Mouse (Mus musculus) embryonic facial prominence, embryonic 12.5 days (tissue): ENCODE data around the gene Ppp4r1. TPM values are rescaled to one million over a fixed set of nuclear protein-coding genes. Genes with fewer than 3 reads are reported as not detected.

Experiments
- ATAC-seq: fragments of 200-750 bp; cut with Nextera tagmentation; 2 replicates; pipeline ENCODE4 v1.8.0; 2017; ENCODE audit not compliant: insufficient number of reproducible peaks, insufficient read depth, low FRiP score, low TSS enrichment
- H3K27ac ChIP-seq: fragments of 300-500 bp; sonication (generic); 2 replicates; pipeline ENCODE4 v1.5.1; 2016; ENCODE audit warnings: mild to moderate bottlenecking
- H3K27me3 ChIP-seq: fragments of 300-500 bp; sonication (generic); 2 replicates; pipeline ENCODE4 v1.6.1; 2016; ENCODE audit warnings: mild to moderate bottlenecking, moderate library complexity
- H3K36me3 ChIP-seq: fragments of 300-500 bp; sonication (generic); 2 replicates; pipeline ENCODE4 v1.6.1; 2016; ENCODE audit warnings: mild to moderate bottlenecking
- H3K4me1 ChIP-seq: fragments of 300-500 bp; sonication (generic); 2 replicates; pipeline ENCODE4 v1.6.1; 2016
- H3K4me2 ChIP-seq: fragments of 300-500 bp; sonication (generic); replicated peaks from 2 replicates; pipeline ENCODE4 v1.6.1; 2016; ENCODE audit warnings: mild to moderate bottlenecking, moderate library complexity
- H3K4me3 ChIP-seq: fragments of 300-500 bp; sonication (generic); 2 replicates; pipeline ENCODE4 v1.5.1; 2016; ENCODE audit warnings: mild to moderate bottlenecking
- H3K9ac ChIP-seq: fragments of 300-500 bp; sonication (generic); 2 replicates; pipeline ENCODE4 v1.6.1; 2016; ENCODE audit warnings: mild to moderate bottlenecking, moderate library complexity
- H3K9me3 ChIP-seq: fragments of 300-500 bp; sonication (generic); 2 replicates; pipeline ENCODE4 v1.6.1; 2016; ENCODE audit warnings: mild to moderate bottlenecking, moderate library complexity
- WGBS: fragments of 180-500 bp; shearing (Covaris S2); methylation state at CpG from one replicate; pipeline ENCODE4 v1.1.7; 2016; 5-methylcytosine and 5-hydroxymethylcytosine counted together
- polyA plus RNA-seq: library from polyadenylated mRNA; unstranded; fragments of >200 nt; fragmentation: Nextera tagmentation; extraction: Ambion mirVana; gene quantifications from 2 replicates; pipeline ENCODE4 v1.2.1, GENCODE M21; 2016

The Ppp4r1 gene
- polyA plus RNA-seq, 1 experiment from 2014 or later: 54.5 TPM

GRCm38 (mm10) chr17:65774439-65774838, 7.9 kb upstream of the Ppp4r1 start:
- Histone ChIP-seq H3K4me3 (no peak overlapping the region), H3K4me2 (no peak overlapping the region), H3K4me1 (peaks cover 22% of the 10 kb centered on the region), H3K9ac (no peak overlapping the region), H3K27me3 (no peaks in the 10 kb centered on the region), H3K27ac (no peak overlapping the region), H3K36me3 (no peaks in the 10 kb centered on the region), H3K9me3 (no peaks in the 10 kb centered on the region)
- 47% methylated on average over 7 of the region's 7 CpGs for WGBS
- ATAC-seq: no peak

- Histone ChIP-seq H3K9me3 (no peaks in the 10 kb centered on the region), H3K4me2 (no peak overlapping the region), H3K27me3 (no peaks in the 10 kb centered on the region), H3K4me1 (peaks cover 11% of the 10 kb centered on the region), H3K9ac (no peak overlapping the region), H3K4me3 (no peak overlapping the region), H3K27ac (no peak overlapping the region), H3K36me3 (no peaks in the 10 kb centered on the region)
- ATAC-seq: no peak
- 68% methylated on average over 1 of the region's 1 CpGs for WGBS
Observed at GRCm38 (mm10) chr17:65776228-65776627, 6.1 kb upstream of the Ppp4r1 start.

DNA sequence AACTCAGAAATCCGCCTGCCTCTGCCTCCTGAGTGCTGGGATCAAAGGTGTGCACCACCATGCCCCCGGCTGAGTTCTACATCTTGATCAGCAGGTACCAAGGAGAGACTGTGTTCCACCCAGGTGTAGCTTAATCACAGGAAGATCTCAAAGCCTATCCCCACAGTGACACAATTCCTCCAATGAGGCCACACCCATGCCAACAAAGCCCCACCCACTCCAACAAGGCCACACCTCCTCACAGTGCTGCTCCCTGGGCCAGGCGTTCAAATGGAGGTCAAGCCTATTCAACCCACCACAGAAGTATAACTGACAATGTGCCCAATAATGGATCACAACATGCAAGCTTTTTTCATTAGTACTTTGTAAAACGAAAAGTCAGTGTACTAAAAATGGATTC, 4.9 kb upstream of the Ppp4r1 start:
- no peak for ATAC-seq
- Histone ChIP-seq H3K27ac (no peak overlapping the region), H3K4me3 (no peak overlapping the region), H3K9ac (no peak overlapping the region), H3K27me3 (no peaks in the 10 kb centered on the region), H3K9me3 (no peaks in the 10 kb centered on the region), H3K4me1 (peaks cover 9% of the 10 kb centered on the region), H3K36me3 (no peaks in the 10 kb centered on the region), H3K4me2 (no peak overlapping the region)
- WGBS: 89% methylated on average over 4 of the region's 4 CpGs

GRCm38 (mm10) chr17:65780970-65781369, 1.4 kb upstream of the Ppp4r1 start:
- Histone ChIP-seq H3K9ac (no peak overlapping the region), H3K27ac (no peak overlapping the region), H3K4me2 (no peak overlapping the region), H3K4me1 (peaks cover 14% of the 10 kb centered on the region), H3K4me3 (no peak overlapping the region), H3K36me3 (peaks cover 8% of the 10 kb centered on the region; the same call in 1 of the 2 replicates), H3K9me3 (no peaks in the 10 kb centered on the region), H3K27me3 (no peaks in the 10 kb centered on the region)
- no peak for ATAC-seq
- WGBS: 88% methylated on average over 2 of the region's 2 CpGs

DNA sequence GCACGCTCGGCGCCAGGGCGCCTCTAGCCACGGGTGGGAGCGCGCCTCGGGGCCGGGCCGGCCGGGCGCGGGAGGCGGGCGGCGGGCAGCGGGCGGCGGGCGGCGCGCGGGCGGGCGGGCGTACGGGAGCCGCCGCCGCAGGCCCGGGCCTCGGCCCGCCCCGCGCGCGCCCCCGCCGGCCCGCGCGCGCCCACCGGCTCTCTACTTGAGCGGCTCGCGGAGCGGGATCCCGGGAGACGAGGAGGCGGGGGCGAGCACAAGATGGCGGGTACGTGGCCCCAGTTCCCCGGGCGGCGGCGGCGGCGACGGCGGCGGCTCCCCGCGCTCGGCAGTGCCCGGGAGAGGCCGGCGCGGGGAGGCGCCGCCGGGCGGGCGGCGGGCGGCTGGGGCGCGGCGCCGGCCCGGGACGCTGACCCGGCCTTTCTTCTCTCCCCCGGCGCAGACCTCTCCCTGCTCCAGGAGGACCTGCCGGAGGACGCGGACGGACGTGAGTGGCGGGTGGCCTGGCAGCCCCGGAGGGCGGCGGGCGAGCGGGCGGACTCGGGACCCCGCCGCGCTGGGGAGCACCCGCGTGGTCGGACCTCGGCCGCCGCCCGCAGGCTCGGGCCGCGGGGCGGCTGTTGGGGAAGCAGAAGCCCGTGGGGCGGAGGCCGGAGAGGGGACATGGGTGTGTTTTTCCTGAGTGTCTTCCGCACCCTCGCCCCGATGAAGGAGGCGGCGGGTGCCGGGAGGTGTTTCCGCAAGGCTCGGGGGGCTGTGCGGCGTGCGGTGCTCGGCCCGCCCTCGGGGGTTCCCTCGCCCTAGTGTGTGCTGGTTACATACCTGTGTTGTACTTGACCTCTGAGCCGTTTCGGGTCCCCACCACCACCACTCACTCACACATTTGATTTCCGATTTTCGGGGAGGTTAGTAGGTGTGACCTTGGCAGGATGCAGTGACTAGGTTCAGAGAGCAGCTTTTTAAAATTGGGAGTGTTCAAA, 1.1 kb downstream of the Ppp4r1 start:
- Histone ChIP-seq H3K36me3 (peaks cover 13% of the 10 kb centered on the region), H3K27me3 (no peaks in the 10 kb centered on the region), H3K9me3 (no peaks in the 10 kb centered on the region), H3K4me2 (peak overlapping the region; percentile 59), H3K9ac (peak overlapping the region; percentile 98), H3K4me1 (peaks cover 14% of the 10 kb centered on the region), H3K27ac (peak overlapping the region; percentile 99), H3K4me3 (peak overlapping the region; percentile 96)
- WGBS: under 1% methylated on average over 40 of the region's 135 CpGs
- ATAC-seq: peak; percentile 50

DNA sequence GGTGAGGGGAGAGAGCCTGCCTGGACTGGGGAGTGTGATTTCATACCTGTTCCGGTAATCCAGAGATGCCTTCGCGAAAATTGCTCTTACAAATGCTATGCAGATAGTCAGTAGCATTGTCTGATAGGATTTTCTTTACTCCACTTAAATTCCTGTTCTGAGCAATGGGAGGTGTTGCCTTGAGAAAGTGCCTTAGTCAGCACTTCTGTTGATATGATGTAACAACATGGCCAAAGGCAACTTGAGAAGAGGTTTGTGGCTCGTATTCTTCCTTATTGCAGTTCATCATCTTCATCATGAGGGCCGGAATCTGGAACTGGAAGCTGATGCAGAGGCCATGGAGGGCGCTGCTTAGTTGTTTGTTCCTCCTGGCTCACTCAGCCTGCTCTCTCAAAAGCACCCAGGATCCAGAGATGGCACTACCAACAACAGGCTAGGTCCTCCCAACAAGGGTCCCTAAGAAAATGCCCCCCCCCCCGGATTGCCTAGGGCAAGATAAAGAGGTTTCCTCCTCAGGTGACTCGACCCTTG, 2.3 kb downstream of the Ppp4r1 start:
- Histone ChIP-seq H3K9ac (no peak overlapping the region; the same call in 1 of the 2 replicates), H3K4me1 (peaks cover 14% of the 10 kb centered on the region), H3K9me3 (no peaks in the 10 kb centered on the region), H3K4me3 (peak overlapping the region; percentile 96), H3K36me3 (peaks cover 13% of the 10 kb centered on the region), H3K27me3 (no peaks in the 10 kb centered on the region), H3K27ac (0 out of 2 replicates have a peak overlapping the region, but pooled peaks have one; percentile 4), H3K4me2 (peak overlapping the region; percentile 59)
- ATAC-seq: no peak
- WGBS: 66% methylated on average over 8 of the region's 8 CpGs

DNA sequence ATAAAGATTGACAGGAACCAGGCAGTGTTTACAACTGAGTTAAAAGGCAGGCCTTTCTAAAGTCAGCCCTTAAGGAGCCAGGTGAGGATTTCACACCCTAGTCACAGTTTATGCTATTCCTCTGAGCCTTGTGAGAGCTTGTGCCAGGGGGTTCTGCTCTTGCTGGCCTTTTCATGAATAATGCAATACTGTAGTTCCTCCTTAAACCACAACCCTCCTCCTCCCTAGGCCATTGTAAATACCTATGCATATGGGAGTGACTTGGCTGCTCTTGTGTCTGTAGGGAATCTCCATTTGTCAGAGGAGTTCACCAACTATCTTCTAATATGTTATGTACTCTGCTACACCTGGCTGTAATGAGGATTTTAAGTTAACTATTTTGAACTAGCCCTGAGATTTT, 3.3 kb downstream of the Ppp4r1 start:
- H3K4me2 ChIP-seq: no peak overlapping the region
- H3K36me3 ChIP-seq: peaks cover 13% of the 10 kb centered on the region
- H3K27ac ChIP-seq: no peak overlapping the region
- peaks cover 14% of the 10 kb centered on the region for H3K4me1 ChIP-seq
- no peak overlapping the region for H3K4me3 ChIP-seq
- no peaks in the 10 kb centered on the region for H3K9me3 ChIP-seq
- no peaks in the 10 kb centered on the region for H3K27me3 ChIP-seq
- H3K9ac ChIP-seq: no peak overlapping the region
- no peak for ATAC-seq

- no peaks in the 10 kb centered on the region for H3K9me3 ChIP-seq
- no peak overlapping the region for H3K4me3 ChIP-seq
- no peak for ATAC-seq
- no peaks in the 10 kb centered on the region for H3K27me3 ChIP-seq
- H3K4me2 ChIP-seq: no peak overlapping the region
- WGBS: 81% methylated on average over 7 of the region's 7 CpGs
- H3K27ac ChIP-seq: no peak overlapping the region
- H3K9ac ChIP-seq: no peak overlapping the region
- peaks cover 13% of the 10 kb centered on the region for H3K36me3 ChIP-seq
- peaks cover 14% of the 10 kb centered on the region for H3K4me1 ChIP-seq
Observed at GRCm38 (mm10) chr17:65786225-65786624, 3.9 kb downstream of the Ppp4r1 start.

- no peak overlapping the region for H3K4me3 ChIP-seq
- no peak overlapping the region for H3K4me2 ChIP-seq
- H3K27ac ChIP-seq: no peak overlapping the region
- peaks cover 13% of the 10 kb centered on the region for H3K36me3 ChIP-seq
- H3K4me1 ChIP-seq: peaks cover 11% of the 10 kb centered on the region
- WGBS: 91% methylated on average over 4 of the region's 4 CpGs
- H3K27me3 ChIP-seq: no peaks in the 10 kb centered on the region
- no peak for ATAC-seq
- no peaks in the 10 kb centered on the region for H3K9me3 ChIP-seq
- H3K9ac ChIP-seq: no peak overlapping the region
Observed at GRCm38 (mm10) chr17:65787261-65787660, 4.9 kb downstream of the Ppp4r1 start.

DNA sequence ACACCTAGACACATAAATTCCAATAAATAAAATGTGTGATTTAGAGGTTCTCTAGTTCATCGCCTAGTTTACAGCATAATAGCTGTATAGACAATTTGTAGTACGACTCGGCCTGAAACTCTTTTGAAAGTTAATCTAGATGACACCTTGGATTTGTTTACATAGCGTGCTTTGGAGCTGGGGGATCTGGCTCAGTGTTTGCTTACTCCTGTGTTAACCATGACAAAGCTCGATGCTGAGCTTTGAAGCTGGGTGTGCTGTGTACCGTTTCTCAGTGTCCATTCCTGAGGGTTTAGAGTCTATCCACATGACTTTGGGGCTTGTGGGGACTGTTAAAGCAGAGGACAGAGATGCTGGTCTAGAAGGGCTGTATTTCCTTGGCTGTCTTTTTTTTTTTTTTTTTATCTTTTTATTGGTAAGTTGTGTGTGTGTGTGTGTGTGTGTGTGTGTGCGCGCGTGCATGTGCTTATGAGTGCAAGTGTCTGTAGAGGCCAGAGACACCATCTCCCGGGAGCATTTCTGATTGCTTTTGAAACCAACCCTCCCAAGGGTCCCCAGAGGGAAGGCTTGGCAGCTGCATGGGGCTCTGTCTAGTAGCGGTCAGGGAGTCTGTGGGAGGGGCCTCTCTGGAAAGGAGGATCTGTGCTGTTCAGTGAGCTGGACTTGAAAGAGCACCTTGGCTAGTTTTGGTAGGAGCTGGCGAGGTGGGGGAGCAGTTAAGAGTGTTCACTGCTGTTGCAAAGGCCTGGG, 6.3 kb downstream of the Ppp4r1 start:
- no peak overlapping the region for H3K27ac ChIP-seq
- H3K9me3 ChIP-seq: no peaks in the 10 kb centered on the region
- H3K4me1 ChIP-seq: peaks cover 11% of the 10 kb centered on the region
- no peak overlapping the region for H3K9ac ChIP-seq
- no peaks in the 10 kb centered on the region for H3K27me3 ChIP-seq
- WGBS: 73% methylated on average over 12 of the region's 12 CpGs
- H3K36me3 ChIP-seq: peaks cover 13% of the 10 kb centered on the region
- no peak overlapping the region for H3K4me2 ChIP-seq
- no peak for ATAC-seq
- H3K4me3 ChIP-seq: no peak overlapping the region

- no peak for ATAC-seq
- no peaks in the 10 kb centered on the region for H3K27me3 ChIP-seq
- H3K9me3 ChIP-seq: no peaks in the 10 kb centered on the region
- no peak overlapping the region for H3K4me3 ChIP-seq
- peaks cover 15% of the 10 kb centered on the region for H3K36me3 ChIP-seq
- H3K4me1 ChIP-seq: peaks cover 8% of the 10 kb centered on the region
- 90% methylated on average over 6 of the region's 6 CpGs for WGBS
- H3K27ac ChIP-seq: no peak overlapping the region
- H3K9ac ChIP-seq: no peak overlapping the region
- H3K4me2 ChIP-seq: no peak overlapping the region
Observed at GRCm38 (mm10) chr17:65789576-65789975, 7.2 kb downstream of the Ppp4r1 start.
